Mouse (Mus musculus): ENCODE measurements around the gene Scube1.
A peak's percentile ranks its signal among the peaks of the same experiment; 100 is the strongest.

Scube1 gene

DNA sequence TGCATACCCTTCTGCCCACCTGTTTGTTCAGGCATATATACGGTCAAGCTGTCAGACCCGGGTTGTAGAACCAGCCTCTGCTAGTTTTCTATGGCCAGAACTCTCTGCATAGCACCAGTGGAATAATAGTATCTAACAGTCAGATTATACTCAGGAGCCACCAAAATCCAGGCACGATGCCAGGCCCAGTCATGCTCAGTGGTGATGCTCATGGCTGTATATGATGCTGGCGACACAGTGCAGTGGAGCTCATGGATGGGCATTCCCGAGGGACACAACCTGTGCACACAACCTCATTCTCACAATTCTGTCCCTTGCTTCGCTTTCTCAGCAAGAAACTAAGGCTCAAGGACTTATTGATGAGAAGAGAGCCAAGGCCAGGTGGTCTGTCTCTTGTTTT, 58.8 kb downstream of the Scube1 start:
- no peak for DNase-seq (ENCODE audit: low spot score in 2 of 2)

DNA sequence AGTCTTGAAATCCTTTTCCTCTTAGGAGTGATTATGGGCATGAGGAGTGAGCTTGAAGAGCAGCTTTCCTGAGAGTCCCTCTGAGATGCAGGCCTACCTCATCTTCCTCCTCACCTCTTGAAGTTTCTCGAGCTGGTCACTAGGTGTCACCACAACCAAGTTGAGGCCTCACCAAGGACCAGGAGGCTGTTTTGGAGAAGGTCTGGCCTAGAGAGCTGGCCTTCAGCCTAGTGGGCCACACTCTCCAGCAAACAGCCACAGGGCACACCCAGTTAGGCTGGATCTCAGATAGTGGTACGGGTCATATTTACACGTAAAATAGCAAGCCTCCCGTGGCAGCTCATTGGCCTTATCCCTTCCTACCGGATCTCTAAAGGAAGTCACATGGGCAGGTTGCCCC, 60.1 kb downstream of the Scube1 start:
- DNase-seq (ENCODE audit: low spot score in 2 of 2) = peak in 1 of 2 experiments; percentile 58

DNA sequence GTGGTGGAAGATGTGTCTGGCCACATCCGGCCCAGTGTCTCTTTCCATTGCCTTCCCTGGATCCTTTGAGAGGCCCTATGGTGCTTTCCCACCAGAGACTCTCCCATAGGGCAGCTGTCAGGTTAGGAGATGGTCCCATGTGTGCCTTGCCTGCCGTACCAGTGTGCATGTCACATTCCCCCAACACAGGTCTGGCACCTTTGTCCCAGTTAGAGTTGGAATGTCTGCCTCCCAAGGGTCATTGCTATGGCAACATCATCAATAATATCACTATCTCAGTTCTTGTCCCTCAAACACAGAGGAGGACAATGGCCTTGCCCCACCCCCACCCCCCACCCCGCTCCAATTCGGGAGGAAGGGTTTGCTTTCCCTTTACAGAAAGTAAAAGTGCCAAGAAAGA, 61.8 kb downstream of the Scube1 start:
- no peak for DNase-seq (ENCODE audit: low spot score in 2 of 2)

DNA sequence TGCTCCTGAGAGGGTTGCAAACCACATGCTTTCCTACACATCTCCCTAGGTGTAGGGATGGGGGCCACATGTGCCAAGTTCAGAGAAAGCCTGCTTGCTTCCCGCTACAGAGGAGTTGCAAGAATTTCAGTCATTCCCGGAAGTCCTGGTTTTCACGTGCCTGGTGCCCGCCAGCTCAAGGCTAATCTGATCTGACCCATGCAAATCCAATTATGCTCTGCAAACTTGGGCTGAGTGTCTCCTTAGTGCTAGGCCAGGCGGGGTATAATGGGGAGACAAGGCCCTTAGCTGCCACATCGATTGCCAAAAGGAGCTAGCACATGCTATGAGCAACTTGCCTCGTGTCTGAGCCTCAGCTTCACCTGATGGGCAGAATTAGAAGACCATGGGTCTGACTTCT, 62.7 kb downstream of the Scube1 start:
- no peak for DNase-seq (ENCODE audit: low spot score in 2 of 2)

DNA sequence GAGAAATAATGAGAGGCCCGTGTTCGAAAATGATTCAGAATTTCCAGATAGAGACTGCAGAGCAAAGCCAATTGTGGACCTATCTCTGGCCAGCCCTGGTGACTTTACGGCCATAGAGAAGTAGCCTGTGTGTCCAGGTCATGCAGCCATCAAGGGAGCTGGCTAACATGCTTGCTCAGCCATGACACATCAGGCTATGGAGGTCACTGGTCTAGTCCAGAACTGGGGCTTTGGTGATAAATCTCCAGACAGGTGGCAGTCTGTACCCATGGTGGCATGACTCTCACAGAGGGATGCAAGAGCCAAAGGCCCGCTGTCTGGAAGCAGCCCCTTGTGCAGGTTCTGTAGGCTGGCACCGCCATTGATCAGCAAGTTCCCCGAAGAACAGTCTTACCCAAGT, 82.3 kb downstream of the Scube1 start:
- DNase-seq (ENCODE audit: low spot score in 2 of 2) = no peak

DNA sequence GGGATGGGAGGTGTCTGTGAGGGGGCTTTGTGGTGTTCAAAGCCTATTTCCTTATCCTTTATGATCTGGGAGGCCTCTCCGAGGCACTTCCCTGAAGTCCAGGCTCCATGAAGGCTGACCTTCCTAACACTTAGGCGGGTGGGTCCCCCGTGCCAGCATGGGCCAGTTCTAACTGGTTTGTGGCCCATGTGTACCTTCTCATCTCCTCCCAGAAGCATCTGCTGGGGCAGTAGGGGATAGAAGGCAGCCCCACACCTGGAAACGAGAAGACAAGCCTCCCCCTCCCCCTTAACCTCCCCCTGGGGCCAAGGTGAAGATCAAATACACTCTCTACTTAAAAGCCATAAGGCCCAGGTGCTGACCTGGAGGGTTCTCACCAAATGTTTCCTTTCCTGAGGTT, 84.6 kb downstream of the Scube1 start:
- DNase-seq (ENCODE audit: low spot score in 2 of 2) = no peak

DNA sequence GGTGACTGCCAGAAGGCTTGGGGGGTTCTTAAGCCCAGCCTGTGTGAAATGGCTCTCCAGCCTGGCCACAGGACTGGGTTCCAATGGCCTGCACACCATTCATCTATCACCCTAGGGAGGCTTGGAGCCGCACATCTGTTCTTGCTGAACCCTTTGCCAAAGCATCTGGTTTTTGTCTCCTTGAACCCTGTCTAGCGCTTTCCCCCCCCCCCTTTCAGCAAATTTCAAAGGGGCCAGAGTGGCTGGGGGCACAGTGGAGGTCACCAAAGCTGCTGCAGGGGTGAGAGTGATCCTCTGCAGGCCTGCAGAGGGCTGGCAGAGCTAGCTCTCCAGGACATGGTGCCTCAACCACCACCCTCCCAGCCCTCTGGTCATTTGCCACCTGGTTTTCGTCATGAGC, 85.7 kb downstream of the Scube1 start:
- DNase-seq (ENCODE audit: low spot score in 2 of 2) = no peak

DNA sequence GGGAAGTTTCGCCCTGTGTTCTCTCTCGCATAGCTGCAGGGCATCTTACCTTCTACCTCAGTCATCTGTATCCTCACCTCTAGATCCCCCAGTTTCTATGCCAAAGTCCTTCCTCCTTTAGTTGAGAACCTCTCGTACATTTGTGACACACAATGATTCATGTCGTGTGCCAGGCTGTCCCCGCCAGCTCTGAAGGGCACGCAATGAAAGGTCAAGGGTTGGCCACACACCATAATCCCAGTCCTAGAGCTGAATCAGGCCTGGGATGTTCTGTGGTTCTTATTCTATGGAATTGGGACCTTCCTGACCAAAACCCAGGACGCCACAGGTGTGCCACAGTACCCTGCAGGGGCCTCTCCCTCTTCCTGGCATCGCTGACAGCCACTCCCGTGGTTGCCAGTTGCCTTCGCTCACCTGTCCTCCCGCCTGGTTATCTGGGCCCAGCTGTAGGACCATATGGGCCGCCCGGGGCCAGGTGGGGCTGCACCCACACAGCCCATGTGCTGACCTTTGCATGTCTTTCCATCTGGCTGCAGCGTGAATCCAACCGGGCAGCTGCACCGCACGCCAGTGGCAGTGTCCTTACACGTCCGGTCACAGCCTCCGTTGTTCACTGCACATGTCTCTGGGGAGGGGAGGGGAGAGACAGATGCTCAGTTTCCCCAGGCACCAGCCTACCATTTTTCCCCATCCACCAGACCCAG, 86.5 kb downstream of the Scube1 start:
- no peak for DNase-seq (ENCODE audit: low spot score in 2 of 2)

DNA sequence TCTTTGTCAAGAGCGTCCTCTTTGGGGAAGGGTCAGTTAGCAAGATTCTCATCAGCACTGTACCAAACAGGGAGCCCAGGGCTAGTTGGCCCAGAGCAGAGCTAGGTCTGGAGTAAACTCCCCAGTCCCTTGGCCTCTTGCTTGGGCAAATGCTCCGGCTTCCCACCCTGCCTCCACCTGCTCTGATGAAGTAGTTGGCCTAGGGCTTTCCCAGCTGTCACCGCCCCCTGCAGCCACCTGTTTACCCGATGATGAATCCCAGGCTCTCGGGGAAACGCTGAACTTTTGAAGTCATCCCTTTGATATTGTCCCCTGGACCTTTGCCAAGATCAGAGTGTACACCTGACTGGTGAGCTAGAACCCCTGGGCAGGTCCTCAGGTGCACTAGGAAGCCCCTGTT, 88.1 kb downstream of the Scube1 start:
- no peak for DNase-seq (ENCODE audit: low spot score in 2 of 2)

DNA sequence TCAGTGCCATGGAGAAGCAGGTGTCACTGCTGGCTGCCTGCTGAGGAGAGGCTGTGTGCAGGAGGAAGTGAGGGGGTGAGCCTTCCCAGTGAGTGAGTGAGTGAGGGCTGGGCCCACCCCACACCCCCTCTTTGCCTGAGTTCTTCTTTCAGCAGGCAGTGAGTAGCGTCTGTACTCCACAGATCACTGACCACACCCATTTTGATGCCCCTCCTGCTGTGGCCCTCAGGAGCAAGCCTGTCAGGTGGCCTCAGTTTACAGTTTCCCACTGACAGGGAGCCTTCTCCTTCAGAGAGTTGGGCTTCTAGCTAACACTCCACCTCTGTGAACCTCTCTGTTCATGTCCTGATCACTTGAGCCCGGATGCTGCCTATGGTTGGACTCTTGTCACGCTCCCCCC, 89.6 kb downstream of the Scube1 start:
- no peak for DNase-seq (ENCODE audit: low spot score in 2 of 2)

DNA sequence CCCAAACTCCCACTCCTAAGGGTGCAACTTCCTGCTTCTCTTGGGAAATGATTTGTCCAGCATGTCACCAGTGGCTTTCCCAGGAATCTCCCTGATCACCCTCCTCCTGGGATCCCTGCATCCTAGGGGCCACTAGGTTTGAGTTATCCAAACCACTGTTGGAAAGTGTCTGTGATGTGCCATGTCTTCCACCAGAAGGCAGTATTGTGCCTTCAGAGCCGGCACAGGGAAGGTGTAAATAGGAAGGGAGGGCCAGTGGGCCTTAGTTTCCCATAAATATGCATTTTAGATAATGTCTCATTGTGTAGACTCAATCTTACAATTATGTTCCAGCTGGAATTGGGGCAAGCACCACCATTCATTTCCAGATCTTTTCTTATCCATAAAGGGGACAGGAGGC, 90.7 kb downstream of the Scube1 start:
- DNase-seq (ENCODE audit: low spot score in 2 of 2) = no peak

DNA sequence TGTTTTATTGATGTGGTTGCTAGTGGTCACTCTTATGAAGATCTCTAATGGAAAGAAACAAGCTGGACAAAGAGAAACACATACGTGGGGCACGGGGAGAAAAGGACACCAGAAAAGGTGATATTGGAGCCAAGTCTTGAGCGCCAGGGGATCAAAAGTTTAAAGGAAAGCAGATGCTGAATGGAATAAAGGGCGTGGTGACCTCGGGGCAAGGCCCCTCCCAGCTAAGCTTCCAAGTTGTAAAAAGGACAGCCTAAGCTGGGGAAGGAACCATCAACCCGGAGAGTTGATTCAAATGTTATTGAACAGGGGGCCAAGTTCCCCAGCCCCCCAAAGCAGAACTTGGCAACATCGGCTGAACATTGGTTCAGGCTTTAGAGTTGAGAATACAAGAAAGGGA, 93.8 kb downstream of the Scube1 start:
- no peak for DNase-seq (ENCODE audit: low spot score in 2 of 2)

DNA sequence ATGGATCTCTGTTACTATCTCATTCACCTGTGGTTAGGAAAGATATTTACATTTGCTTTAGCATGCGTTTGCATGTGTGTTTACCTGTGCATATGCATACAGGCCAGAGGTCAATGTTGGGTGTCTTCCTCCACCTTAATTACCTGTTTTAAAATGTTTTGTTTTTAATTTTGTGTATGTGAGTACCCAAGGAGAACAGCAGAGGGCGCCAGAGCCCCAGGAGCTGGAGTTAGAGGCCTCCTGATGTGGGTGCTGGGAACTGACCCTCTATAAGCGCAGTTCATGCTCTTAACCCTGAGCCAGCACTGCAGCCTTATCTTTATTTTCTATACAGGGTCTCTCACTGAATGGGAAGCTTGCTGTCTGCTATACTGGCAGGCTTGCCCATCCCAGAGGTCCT, 95.1 kb downstream of the Scube1 start:
- DNase-seq (ENCODE audit: low spot score in 2 of 2) = no peak

DNA sequence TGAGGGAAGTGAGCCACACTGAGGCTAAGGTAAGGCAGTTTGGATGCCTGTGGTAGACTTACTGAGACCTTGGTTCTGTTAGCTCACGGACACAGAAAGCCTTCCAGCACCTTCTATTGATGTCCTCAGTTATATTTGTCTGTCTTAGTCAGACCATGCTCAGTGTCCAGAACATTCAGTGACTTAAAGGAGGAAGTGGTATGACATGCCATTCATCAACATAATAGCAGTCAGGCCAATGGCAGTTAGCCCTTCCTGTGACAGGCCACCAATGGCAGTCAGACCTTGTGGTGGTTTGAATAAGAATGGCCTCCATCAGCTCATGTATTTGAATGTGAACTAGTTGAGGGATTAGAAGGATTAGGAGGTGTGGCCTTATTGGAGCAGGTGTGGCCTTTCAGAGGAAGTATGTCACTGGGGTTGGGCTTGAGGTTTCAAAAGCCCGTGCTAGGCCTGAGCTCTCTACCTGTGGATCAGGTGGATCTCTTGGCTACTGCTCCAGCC, 98.6 kb downstream of the Scube1 start:
- DNase-seq (ENCODE audit: low spot score in 2 of 2) = no peak

DNA sequence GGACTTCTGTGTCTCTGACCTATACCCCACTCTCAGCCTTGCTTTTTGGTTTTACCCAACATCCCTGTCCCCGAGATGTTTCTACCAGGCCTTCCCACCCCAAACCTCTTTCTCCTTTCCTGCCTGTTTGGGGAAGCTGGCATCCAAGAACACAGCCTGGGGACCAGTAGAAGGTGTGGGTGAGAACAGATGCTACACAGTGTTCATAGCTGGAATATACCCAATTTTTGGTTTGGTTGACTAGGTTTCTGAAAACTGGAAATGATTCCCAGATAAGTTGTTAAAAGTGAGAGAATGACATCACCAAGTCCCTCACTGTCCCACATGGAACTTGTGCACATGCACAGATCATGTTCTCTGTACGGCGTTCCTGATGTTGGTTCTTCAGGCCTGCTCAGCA, 109.6 kb downstream of the Scube1 start:
- DNase-seq (ENCODE audit: low spot score in 2 of 2) = no peak

DNA sequence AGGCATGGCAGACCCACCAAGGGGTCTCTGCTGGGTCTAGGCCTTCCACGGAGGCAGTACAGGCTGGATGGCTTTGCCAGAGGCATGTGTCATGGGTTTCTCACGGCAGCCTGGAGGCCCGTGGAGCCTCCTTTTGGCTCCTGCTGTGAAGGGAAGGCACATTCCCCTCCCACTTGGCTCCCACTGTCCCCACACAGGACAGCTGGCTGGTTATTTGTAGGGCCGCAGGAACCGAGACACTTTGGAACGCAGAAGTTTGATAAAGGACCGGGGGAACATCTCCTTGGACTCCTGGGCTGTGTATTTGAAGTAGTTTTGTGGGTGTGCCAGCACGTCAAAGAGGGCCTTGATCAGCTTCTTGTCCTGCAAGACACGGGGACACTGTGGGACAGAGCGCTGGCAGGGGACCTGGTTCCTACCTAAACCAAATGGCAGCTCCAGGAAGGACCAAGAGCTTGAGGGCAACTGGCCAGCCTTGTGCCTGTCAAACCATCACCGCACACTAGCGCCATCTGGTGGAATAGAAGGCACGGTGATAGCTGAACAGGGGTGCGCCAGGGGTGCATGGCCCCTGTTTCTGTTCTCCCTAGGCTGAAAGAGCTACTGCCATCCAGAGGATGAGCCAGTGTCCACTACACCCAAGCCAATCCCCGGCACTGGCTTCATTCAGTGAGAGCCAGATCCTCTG, 117.6 kb downstream of the Scube1 start:
- peak; percentile 50 to 71 for DNase-seq (ENCODE audit: low spot score in 2 of 2)

DNA sequence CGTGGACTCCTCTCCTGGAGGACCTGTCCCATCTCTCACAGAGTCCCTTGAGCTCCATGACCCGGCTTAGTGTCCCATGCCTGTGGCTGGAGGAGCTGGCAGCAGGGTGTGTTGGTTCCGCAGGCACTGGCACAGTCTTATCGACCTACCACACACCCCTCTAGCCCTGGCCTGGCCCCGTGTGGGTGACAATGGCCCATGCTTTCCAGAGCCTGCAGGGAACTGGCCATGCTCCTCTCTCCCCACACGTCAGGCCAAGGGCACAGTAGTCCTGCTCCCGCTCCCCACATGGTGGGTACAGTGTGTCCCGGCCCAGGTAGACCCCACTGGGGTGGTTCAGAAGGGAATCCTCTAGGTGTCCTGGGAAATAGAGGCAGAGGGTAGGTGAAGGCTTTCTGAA, 118.1 kb downstream of the Scube1 start:
- DNase-seq (ENCODE audit: low spot score in 2 of 2) = no peak

DNA sequence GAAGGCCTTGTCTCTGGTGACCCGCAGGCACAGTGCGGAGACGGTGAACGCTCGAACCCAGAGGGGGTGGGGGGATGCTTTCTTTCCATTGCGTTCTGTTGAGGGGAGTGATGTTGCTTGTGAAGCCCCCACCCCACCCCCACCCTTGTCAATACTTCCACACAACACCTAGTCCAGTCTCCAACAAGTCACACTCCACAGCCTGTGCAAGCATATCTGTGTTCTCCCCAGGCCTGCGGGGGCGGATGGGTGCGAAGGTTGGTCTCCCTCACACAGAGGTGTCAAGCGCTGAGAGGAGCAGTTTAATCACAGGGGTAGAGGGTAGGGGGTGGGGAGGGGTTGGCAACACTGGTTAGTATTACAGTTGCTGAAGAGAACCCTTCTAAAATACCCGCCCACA, 118.6 kb downstream of the Scube1 start:
- DNase-seq (ENCODE audit: low spot score in 2 of 2) = no peak

DNA sequence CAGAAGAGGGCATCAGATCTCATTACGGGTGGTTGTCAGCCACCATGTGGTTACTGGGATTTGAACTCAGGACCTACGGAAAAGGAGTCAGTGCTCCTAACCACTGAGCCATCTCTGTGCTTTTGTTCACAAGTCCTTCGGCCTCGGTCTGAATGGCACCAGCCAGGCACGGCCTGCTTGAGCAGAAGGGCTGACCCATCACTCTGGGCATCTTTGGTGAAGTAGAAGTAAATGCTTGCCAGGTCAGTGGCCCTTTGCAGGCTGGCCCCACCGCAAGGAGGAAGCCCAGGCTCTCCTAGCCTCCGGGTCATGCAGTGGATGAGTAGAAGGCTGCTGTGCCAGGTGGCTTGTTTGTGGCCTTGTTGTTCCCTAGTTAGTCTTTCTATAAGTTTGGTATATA, 121.4 kb downstream of the Scube1 start:
- no peak for DNase-seq (ENCODE audit: low spot score in 2 of 2)

DNA sequence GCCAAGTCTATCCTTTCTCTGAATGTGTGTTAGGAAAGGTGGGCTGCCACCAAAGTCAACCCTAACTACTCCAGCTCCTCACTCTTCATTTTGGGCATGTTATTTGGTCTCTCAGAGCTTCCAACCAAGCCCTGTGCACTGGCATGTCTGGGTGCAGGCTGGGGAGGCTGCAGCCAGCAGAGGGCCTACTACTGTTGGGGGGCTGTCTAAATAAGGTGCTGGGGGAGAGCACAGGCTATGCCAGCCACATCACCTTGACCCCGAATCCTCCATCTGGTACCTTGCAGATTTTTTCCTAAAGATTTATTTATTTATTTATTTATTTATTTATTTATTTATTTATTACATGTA, 121.8 kb downstream of the Scube1 start:
- DNase-seq (ENCODE audit: low spot score in 2 of 2) = no peak

DNA sequence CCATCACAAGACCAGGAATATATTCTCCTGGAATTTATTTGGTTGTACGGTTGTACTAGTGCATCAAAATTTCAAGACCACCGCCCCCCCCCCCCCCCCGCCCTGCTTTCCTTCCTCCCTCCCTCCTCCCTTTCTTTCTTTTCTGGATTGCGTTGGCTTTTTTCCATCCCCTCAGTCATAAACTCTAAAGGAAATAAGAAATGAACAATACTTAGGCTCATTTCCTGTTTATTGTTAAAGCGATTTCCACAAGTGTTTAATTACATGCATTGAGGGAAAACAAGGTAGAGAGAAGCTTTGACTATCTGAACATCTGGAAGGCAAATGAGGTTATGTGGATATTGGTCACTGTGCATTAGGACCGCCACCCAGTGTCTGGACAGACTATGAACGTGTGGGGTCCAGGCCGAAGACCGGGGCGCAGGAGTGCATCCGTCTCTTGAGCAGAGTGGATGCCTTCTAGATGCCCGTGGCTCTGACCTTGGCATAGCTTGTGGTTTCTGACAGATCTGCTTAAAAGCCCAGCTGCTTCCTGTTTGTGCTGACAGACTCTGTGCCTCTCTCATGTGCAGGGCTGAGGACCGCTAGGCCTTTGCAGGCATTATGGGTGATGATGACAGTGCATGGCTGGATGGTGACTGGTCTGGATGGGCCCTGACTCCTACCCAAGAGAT, 122.3 kb downstream of the Scube1 start:
- no peak for DNase-seq (ENCODE audit: low spot score in 2 of 2)

DNA sequence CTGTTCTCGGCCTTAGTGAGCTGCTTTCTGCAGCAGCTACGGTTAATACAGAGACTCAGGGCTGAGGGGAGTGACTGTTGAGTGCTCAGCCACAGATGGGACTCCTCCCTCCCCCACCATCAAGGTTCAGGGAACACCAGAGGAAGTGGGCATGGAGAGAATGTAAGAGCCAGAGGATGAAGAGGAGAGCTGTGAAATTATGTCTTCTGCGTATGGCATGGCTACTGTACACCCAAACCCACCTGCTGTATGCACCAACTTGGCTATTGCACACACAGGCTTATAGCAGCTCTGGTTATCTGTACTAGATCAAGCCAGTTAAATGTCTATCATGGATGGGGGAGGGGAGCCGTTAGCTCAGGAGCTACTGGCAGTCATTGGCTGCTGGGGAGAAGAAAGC, 123.6 kb downstream of the Scube1 start:
- DNase-seq (ENCODE audit: low spot score in 2 of 2) = no peak

DNA sequence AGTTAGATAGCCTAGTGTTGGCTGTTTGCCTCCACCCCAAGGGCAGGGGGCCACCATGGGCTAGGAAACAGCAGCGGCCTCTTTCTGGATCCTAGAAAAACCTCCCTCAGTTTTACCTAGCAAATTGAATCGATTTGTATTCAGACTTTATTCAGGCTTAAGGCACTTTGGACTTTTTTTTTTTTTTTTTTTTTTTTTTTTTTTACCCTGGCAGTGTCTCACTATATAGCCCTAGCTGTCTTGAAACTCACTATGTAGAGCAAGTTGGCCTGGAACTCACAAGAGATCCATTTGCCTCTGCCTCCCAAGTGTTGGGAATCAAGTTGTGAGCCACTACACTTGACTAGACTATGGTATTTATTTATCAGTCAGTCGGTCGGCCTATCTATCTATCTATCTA, 128.0 kb downstream of the Scube1 start:
- no peak for DNase-seq (ENCODE audit: low spot score in 2 of 2)
